Mouse (Mus musculus) heart, postnatal 0 days (tissue): ENCODE data around the gene Inpp1. TPM values are rescaled to one million over a fixed set of nuclear protein-coding genes. Genes with fewer than 3 reads are reported as not detected.

Experiments used
- ATAC-seq: fragments of 200-750 bp; cut with Nextera tagmentation; 2 replicates; pipeline ENCODE4 v1.8.0; 2017; ENCODE audit warnings: low read depth, moderate number of reproducible peaks, moderate library complexity; ENCODE audit not compliant: insufficient read depth
- DNase-seq: peaks from one replicate; pipeline ENCODE4 v3.0.0-alpha.2; 2016; ENCODE audit warnings: low spot score
- H3K27ac ChIP-seq: fragments of 300-500 bp; sonication (generic); 2 replicates; pipeline ENCODE4 v1.5.1; 2014; ENCODE audit warnings: low read depth, mild to moderate bottlenecking
- H3K27me3 ChIP-seq: fragments of 300-500 bp; sonication (generic); 2 replicates; pipeline ENCODE4 v1.6.1; 2014; ENCODE audit warnings: low read length, mixed read lengths; ENCODE audit not compliant: control insufficient read depth, insufficient read depth
- H3K36me3 ChIP-seq: fragments of 300-500 bp; sonication (generic); replicated peaks from 2 replicates; pipeline ENCODE4 v1.6.1; 2014; ENCODE audit warnings: low read length, mixed read lengths; ENCODE audit not compliant: control insufficient read depth, insufficient read depth
- H3K4me1 ChIP-seq: fragments of 300-500 bp; sonication (generic); 2 replicates; pipeline ENCODE4 v1.6.1; 2014; ENCODE audit warnings: antibody characterized with exemption; ENCODE audit not compliant: control insufficient read depth, insufficient read depth
- H3K4me2 ChIP-seq: fragments of 300-500 bp; sonication (generic); 2 replicates; pipeline ENCODE4 v1.6.1; 2014; ENCODE audit warnings: low read depth, mild to moderate bottlenecking, low read length, moderate library complexity
- H3K4me3 ChIP-seq: fragments of 300-500 bp; sonication (generic); 2 replicates; pipeline ENCODE4 v1.5.1; 2014; ENCODE audit warnings: low read depth, low read length
- H3K9ac ChIP-seq: fragments of 300-500 bp; sonication (generic); replicated peaks from 2 replicates; pipeline ENCODE4 v1.6.1; 2014; ENCODE audit warnings: low read depth, low read length, mixed read lengths
- H3K9me3 ChIP-seq: fragments of 300-500 bp; sonication (generic); replicated peaks from 2 replicates; pipeline ENCODE4 v1.6.1; 2016; ENCODE audit warnings: low read length; ENCODE audit not compliant: control insufficient read depth
- CTCF ChIP-seq: IDR thresholded peaks from 2 replicates; pipeline ENCODE4 v1.5.1; 2016; ENCODE audit warnings: antibody characterized with exemption, control low read depth, low read depth
- EP300 ChIP-seq: IDR thresholded peaks from 2 replicates; pipeline ENCODE4 v1.6.1; 2016; ENCODE audit warnings: antibody characterized with exemption, low read depth
- WGBS: fragments of 180-500 bp; shearing (Covaris S2); extraction: QIAGEN DNeasy Blood & Tissue Kit; methylation state at CpG from one replicate; pipeline ENCODE4 v1.1.7; 2014; 5-methylcytosine and 5-hydroxymethylcytosine counted together
- polyA plus RNA-seq: library from polyadenylated mRNA; unstranded; fragments of >200 nt; fragmentation: Nextera tagmentation; extraction: Ambion mirVana; gene quantifications from 2 replicates; pipeline ENCODE4 v1.2.1, GENCODE M21; 2015
- total RNA-seq: library from RNA; depleted of rRNA; stranded (reverse); fragments of >200 nt; gene quantifications from 2 replicates; pipeline ENCODE4 v1.2.3, GENCODE M21; 2014; ENCODE audit warnings: low replicate concordance

Gene Inpp1
- total and polyA plus RNA-seq, 2 experiments from 2014 or later: 17.1 to 17.8 TPM

GRCm38 (mm10) chr1:52817813-52818147, 292 bp upstream of the Inpp1 start:
- H3K27ac ChIP-seq: peak overlapping the region; percentile 90
- no peaks in the 10 kb centered on the region for H3K36me3 ChIP-seq
- WGBS: 4% methylated on average over 7 of the region's 7 CpGs
- H3K4me3 ChIP-seq: peak overlapping the region; percentile 73
- H3K4me2 ChIP-seq: peak overlapping the region; percentile 87
- peak overlapping the region; percentile 77 for H3K9ac ChIP-seq
- TF ChIP-seq CTCF: no peak
- H3K27me3 ChIP-seq: no peaks in the 10 kb centered on the region
- no peak for ATAC-seq
- peaks cover 16% of the 10 kb centered on the region for H3K4me1 ChIP-seq
- DNase-seq: no peak
- no peaks in the 10 kb centered on the region for H3K9me3 ChIP-seq

- no peaks in the 10 kb centered on the region for H3K36me3 ChIP-seq
- DNase-seq: peak; percentile 11
- peak; percentile 15; the same call in 1 of the 2 replicates for ATAC-seq
- no peaks in the 10 kb centered on the region for H3K9me3 ChIP-seq
- peaks cover 16% of the 10 kb centered on the region for H3K4me1 ChIP-seq
- H3K4me3 ChIP-seq: peak overlapping the region; percentile 73
- no peak for TF ChIP-seq CTCF
- TF ChIP-seq EP300: no peak
- H3K9ac ChIP-seq: peak overlapping the region; percentile 77
- H3K27ac ChIP-seq: peak overlapping the region; percentile 90
- peak overlapping the region; percentile 87 for H3K4me2 ChIP-seq
- WGBS: 35% methylated on average over 13 of the region's 13 CpGs
- no peaks in the 10 kb centered on the region for H3K27me3 ChIP-seq
Measured at GRCm38 (mm10) chr1:52816232-52816891, 1.1 kb downstream of the Inpp1 start.

- ATAC-seq: no peak
- no peak overlapping the region for H3K9ac ChIP-seq
- no peak overlapping the region for H3K4me2 ChIP-seq
- 0 out of 2 replicates have a peak, but pooled peaks cover 8% of the 10 kb centered on the region for H3K36me3 ChIP-seq
- H3K27me3 ChIP-seq: no peaks in the 10 kb centered on the region
- TF ChIP-seq EP300 (no peak), CTCF (no peak)
- WGBS: 55% methylated on average over 6 of the region's 6 CpGs
- no peaks in the 10 kb centered on the region for H3K4me1 ChIP-seq
- DNase-seq: no peak
- no peak overlapping the region for H3K27ac ChIP-seq
- H3K9me3 ChIP-seq: no peaks in the 10 kb centered on the region
- no peak overlapping the region for H3K4me3 ChIP-seq
Measured at GRCm38 (mm10) chr1:52808456-52808855, 9.0 kb downstream of the Inpp1 start.

- Histone ChIP-seq H3K9ac (no peak overlapping the region), H3K4me3 (no peak overlapping the region)
Measured at GRCm38 (mm10) chr1:52805041-52805440, 12.4 kb downstream of the Inpp1 start.

GRCm38 (mm10) chr1:52802406-52802975, 15.0 kb downstream of the Inpp1 start:
- WGBS: 86% methylated on average over 5 of the region's 5 CpGs
- TF ChIP-seq EP300: no peak
- no peak for TF ChIP-seq CTCF
- Histone ChIP-seq H3K9ac (no peak overlapping the region), H3K4me1 (peaks cover 18% of the 10 kb centered on the region), H3K27me3 (no peaks in the 10 kb centered on the region), H3K4me2 (no peak overlapping the region), H3K27ac (no peak overlapping the region), H3K4me3 (no peak overlapping the region), H3K9me3 (no peaks in the 10 kb centered on the region), H3K36me3 (no peaks in the 10 kb centered on the region; the same call in 1 of the 2 replicates)
- DNase-seq (no peak), ATAC-seq (no peak)

More at GRCm38 (mm10) chr1:52805041-52805440, 12.4 kb downstream of the Inpp1 start:
- WGBS: 100% methylated on average over 1 of the region's 1 CpGs
- TF ChIP-seq EP300: no peak
- TF ChIP-seq CTCF: no peak
- DNase-seq: no peak
- peaks cover 3% of the 10 kb centered on the region for H3K4me1 ChIP-seq
- H3K27me3 ChIP-seq: no peaks in the 10 kb centered on the region
- H3K9me3 ChIP-seq: no peaks in the 10 kb centered on the region
- peaks cover 8% of the 10 kb centered on the region; the same call in 1 of the 2 replicates for H3K36me3 ChIP-seq
- H3K4me2 ChIP-seq: no peak overlapping the region
- no peak overlapping the region for H3K27ac ChIP-seq
- no peak for ATAC-seq

GRCm38 (mm10) chr1:52801651-52802050, 15.8 kb downstream of the Inpp1 start:
- no peak overlapping the region for H3K9ac ChIP-seq
- ATAC-seq: no peak
- no peak overlapping the region for H3K27ac ChIP-seq
- no peaks in the 10 kb centered on the region; the same call in 1 of the 2 replicates for H3K36me3 ChIP-seq
- no peaks in the 10 kb centered on the region for H3K9me3 ChIP-seq
- no peaks in the 10 kb centered on the region for H3K27me3 ChIP-seq
- TF ChIP-seq EP300 (no peak), CTCF (no peak)
- no peak for DNase-seq
- 80% methylated on average over 5 of the region's 5 CpGs for WGBS
- H3K4me1 ChIP-seq: peaks cover 18% of the 10 kb centered on the region
- H3K4me3 ChIP-seq: no peak overlapping the region
- H3K4me2 ChIP-seq: no peak overlapping the region
